Mouse (Mus musculus): ENCODE results near the gene Eif2s2.
"Not testable (repeated sequence)": the region's sequence is repeated elsewhere in the genome, so short reads cannot be mapped to it uniquely, and the experiment has no call there.

Eif2s2 gene

DNA sequence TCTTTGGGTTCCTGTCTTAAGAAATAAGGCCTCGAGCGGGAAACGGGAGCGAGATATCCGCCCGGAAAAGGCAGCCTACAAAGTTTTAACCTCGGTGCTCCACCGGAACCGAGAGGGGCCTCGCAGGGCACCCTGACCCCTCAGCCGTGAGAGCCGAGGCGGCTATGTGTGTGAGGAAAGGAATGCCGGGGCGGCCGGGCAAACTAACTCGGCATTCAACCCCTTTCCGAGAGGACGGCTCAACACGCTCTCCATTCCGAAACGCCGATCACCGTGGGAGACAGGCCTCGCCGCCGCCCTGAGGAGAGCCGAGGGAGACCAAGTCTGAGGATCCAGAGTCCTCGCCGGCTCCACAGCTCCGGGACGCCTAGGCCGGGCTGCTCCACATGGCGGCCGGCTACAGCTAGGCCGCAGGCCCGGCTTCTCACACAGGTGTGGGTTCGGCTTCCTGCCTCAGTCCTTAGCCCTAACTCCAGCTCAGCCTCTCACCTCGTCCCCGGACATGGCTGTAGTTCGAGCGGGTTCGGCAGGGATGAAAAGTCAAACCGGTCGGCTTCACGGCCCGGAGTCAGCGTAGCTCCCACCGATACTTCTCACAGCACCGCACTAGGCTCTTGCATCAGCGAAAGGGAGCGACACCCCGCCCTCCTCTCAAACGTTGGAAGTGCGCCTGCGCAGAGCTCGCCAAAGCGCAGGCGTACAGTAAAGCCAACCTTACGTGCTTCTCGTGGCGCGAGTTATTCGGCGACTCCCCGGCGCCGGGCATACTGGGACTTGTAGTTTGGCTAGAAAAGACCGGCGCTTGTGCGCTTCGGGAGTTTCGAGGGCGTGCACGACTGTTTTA, at the start of gene Eif2s2:
TSS of gene Eif2s2 (minus strand) at position 735 of the 844 bp plus-strand sequence.
- DNase-seq: peak; percentile 95 to 97

- DNase-seq: no peak
Observed at GRCm38 (mm10) chr2:154941952-154942351, 49.2 kb upstream of the Eif2s2 start.

GRCm38 (mm10) chr2:154937547-154938390, 45.0 kb upstream of the Eif2s2 start:
- DNase-seq: no peak

DNA sequence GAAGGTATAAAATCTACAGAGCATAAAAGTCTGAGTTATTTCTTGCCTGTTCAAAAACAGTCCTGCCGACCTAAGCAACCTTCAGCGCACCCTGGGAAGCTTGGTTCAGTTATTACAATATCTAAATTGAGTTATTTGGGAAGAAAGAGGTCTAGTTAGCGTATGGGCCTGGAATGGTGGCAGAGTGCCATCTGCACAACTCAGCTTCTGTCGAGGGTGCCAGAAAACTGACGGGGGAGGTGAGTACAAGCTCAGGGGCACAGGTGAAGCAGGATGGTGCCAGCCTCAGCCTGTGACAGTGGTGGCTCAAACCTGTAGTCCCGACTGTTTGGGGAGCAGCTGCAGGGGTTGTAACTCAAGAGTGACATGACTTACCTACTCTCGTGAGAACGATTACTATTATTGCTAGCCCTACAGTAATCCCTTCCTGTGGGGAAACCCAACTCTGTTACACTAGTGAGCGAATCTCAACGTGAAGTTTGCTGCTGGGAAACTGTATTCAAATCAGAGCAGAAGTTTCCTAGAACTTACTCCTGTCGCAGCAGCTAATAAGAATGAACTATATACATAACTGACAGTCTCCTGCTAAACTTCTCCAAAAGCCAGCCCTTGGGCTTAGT, 43.9 kb upstream of the Eif2s2 start:
- no peak for DNase-seq

- DNase-seq: no peak
Observed at GRCm38 (mm10) chr2:154936106-154936505, 43.4 kb upstream of the Eif2s2 start.

DNA sequence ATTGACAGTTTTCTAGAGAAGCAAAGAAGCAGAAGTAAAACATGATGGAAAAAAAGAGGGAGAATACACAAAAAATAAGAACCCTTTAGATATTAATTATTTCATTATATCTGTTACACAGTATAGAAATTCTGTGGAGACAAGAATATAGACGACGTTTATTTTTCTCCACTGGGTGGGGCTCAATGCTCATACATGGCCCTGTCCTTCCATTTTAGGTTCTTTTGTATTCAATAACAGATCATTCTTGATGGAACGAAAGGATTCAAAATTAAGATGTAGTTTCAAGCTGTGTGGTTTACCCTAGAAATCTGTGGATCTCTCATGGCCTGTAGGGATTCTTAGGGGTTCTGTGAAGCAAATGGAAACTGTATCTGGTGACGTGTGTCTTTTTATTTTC, 41.1 kb upstream of the Eif2s2 start:
- no peak for DNase-seq

- DNase-seq: no peak
Observed at GRCm38 (mm10) chr2:154928298-154928697, 35.6 kb upstream of the Eif2s2 start.

GRCm38 (mm10) chr2:154926843-154927242, 34.1 kb upstream of the Eif2s2 start:
- DNase-seq: no peak

DNA sequence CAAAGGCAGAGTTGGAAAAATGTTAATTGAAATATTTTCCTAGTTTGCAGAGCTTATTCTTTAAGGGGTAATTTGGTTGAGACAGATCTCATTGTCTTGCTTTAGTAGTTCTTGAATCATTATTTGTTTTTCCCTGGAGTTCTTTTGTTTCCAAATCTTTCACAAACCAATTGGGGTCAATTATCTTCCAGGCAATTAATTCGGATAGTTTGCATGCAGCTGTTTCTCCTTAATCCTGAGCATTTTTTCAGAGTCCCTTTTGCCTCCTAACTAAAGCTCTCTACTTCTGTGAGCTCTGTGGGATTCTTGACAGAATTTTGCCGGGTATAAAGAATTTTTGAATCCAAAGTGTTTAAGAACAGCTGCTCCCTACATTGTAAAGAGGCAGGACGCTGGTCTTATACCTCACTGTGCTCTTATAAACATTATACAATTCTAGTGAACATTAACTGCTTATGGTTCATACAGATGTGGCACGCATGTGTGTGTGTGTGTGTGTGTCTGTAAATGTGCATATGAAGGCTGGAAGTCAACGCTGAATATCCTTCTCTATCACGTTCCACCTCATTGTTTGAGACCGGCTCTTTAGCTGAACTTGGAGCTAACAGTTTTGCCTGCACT, 32.8 kb upstream of the Eif2s2 start:
- DNase-seq: no peak

DNA sequence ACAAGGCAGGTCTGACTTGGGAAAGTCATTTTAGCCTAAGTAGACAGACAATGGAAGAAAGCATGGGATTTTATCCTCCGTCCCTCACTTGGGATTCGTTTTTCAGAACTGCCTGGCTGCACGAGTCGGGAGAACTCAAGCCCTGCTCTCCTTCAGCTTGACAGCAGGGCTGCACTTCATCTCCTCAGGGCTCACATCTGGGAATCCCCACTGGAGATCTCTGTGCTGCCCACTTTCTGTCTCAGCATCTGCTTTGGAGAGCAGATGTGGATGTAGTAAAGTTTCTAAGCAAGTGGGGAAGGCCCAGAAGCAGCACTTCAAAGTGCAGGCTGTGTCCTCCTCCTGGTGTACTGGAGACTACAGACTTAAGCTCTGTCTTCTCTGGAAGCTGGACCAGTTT, 29.4 kb upstream of the Eif2s2 start:
- not testable (repeated sequence) for DNase-seq

- DNase-seq: no peak
Observed at GRCm38 (mm10) chr2:154920896-154921295, 28.2 kb upstream of the Eif2s2 start.

- no peak for DNase-seq
Observed at GRCm38 (mm10) chr2:154917866-154918641, 25.3 kb upstream of the Eif2s2 start.

DNA sequence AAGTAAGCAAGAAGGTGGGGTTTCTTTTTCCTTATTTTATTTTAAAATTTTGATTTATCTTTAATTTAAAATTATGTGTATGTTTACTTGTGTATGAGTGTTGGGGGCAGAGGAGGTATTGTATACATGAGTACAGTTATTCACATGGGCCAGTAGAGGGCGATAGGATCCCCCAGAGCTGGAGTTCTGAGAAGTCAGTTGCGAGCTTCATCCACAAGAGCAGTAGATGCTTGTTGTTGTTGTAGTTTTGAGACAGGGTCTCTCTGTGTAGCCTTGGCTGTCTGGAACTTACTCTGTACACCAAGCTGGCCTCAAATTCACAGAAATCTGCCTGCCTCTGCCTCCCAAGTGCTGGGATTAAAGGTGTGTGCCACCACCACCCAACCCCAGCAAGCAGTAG, 23.8 kb upstream of the Eif2s2 start:
- DNase-seq: no peak

- no peak for DNase-seq
Observed at GRCm38 (mm10) chr2:154915922-154916541, 23.3 kb upstream of the Eif2s2 start.

- no peak for DNase-seq
Observed at GRCm38 (mm10) chr2:154909789-154910188, 17.1 kb upstream of the Eif2s2 start.

DNA sequence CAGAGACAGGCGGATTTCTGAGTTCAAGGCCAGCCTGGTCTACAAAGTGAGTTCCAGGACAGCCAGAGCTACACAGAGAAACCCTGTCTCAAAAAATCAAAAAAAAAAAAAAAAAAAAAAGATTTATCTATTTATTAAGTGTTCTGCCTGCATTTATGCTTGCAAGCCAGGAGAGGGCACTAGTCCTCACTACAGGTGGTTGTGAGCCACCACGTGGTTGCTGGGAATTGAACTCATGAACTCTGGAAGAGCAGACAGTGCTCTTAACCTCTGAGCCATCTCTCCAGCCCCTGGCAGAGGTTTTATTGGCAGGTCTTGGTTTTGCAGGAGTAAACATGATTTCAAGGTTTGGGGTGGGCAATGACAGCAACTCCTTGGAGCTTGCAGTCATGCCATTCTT, 15.5 kb upstream of the Eif2s2 start:
- DNase-seq: not testable (repeated sequence)

DNA sequence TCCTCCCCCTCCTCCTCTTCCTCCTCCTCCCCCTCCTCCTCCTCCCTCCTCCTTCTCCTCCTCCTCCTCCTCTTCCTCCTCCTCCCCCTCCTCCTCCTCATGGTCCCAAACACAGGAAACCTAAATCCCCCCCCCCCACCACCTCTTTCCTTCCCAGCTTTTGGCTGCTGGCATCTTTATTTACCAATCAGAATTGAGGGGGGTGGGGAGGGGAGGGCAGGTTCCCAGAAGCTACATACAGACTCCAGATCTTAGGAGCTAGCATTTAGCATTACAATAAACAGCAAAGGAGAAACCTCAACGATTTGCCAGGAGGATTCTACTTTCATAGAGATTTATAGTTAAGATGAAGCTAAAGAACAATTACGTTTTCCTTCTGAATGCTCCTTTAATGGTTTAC, 13.1 kb upstream of the Eif2s2 start:
- no peak for DNase-seq

- no peak for DNase-seq
Observed at GRCm38 (mm10) chr2:154902111-154902510, 9.4 kb upstream of the Eif2s2 start.

DNA sequence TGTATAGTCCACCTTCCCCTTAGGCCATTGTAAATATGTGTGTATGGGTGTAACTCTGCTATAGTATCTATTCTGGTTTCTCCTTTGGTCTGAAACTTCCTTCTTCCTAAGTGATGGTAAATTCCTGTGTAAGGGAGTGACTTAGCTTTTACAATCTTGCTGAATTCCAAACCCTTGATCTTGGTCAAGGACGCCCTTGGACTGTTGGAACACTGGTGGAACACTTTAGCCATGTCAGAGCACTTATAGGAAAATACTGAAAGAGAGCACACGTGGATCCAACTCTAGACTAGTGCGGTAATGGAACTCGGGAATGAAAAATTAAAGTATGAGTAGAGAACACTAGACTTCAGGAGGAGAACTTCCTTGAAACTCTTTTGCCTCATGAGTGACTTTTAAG, 6.7 kb upstream of the Eif2s2 start:
- DNase-seq: not testable (repeated sequence)

GRCm38 (mm10) chr2:154899004-154899403, 6.3 kb upstream of the Eif2s2 start:
- DNase-seq: not testable (repeated sequence)

GRCm38 (mm10) chr2:154893548-154893947, 813 bp upstream of the Eif2s2 start:
- DNase-seq: no peak

- DNase-seq: no peak
Observed at GRCm38 (mm10) chr2:154893045-154893385, 280 bp upstream of the Eif2s2 start.

All from thymus, adult 18-20 months (tissue).